10 mouse cellular contexts compared by ENCODE assay signal in the genomic region with DNA sequence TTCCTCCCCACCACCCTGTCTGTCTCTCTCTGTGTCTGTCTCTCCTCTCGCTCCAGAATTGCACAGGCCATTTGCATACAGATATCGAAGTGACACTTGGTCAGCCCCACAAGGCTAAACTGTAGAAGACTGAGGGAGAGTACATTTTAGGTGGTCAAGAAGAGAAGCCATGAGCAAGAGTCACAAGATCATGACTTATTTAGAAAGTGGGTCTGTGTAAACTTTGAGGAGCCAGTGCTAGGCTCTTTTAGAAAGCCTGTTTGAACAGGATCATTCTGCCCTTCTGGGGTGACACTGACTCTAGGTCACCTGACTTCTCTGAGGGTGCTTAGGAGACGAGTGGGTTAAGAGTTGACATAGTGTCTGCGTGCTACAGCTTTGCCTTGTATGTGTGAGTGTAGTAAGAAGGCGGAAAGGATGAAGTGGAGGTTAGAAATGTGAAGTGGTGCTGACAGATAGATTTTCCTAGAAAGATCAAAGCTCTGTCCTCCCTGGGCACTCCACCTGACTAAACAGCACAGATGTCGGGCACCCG. TPM values are rescaled to one million over a fixed set of nuclear protein-coding genes. Genes with fewer than 3 reads are reported as not detected.
DNase-seq lines count a peak whose midpoint lies in the region; ATAC-seq and TF ChIP-seq lines count a peak whose summit lies in the region.
"Had no signal": no experiment of that assay in that cellular context is flagged by ENCODE, and none has a peak within 500 bp of the region (broad histone marks: within the 10 kb centered on the region; RNA-seq: fewer than 3 reads in every experiment).

No protein-coding gene starts in this region.

- no peaks in the 10 kb centered on the region for H3K27me3 ChIP-seq in kidney, embryonic 14.5 days (ENCODE audit: control insufficient read depth, insufficient read depth, low read length)
- H3K27me3 ChIP-seq in forebrain, postnatal 0 days (ENCODE audit: insufficient read depth, low read length), result no peaks in the 10 kb centered on the region
- no peaks in the 10 kb centered on the region for H3K27me3 ChIP-seq in intestine, embryonic 15.5 days (replicated peaks)
- H3K27me3 ChIP-seq in neural tube, embryonic 13.5 days, result no peaks in the 10 kb centered on the region

- 41% methylated on average over 7 of the region's 7 CpGs for WGBS in kidney, embryonic 14.5 days
- 58% methylated on average over 7 of the region's 7 CpGs for WGBS in forebrain, postnatal 0 days
- 51% methylated on average over 7 of the region's 7 CpGs for WGBS in intestine, embryonic 15.5 days
- 65% methylated on average over 7 of the region's 7 CpGs for WGBS in neural tube, embryonic 13.5 days

- peaks cover 8% of the 10 kb centered on the region; the same call in 1 of the 2 replicates for H3K4me1 ChIP-seq in kidney, embryonic 14.5 days (ENCODE audit: control insufficient read depth, insufficient read depth, low read length)
- peaks cover 28% of the 10 kb centered on the region for H3K4me1 ChIP-seq in forebrain, postnatal 0 days (ENCODE audit: insufficient read depth)
- peaks cover 3% of the 10 kb centered on the region; the same call in 1 of the 2 replicates for H3K4me1 ChIP-seq in intestine, embryonic 15.5 days (replicated peaks)
- H3K4me1 ChIP-seq in neural tube, embryonic 13.5 days (replicated peaks), result peaks cover 54% of the 10 kb centered on the region

- no peak overlapping the region; the same call in 1 of the 2 replicates for H3K4me3 ChIP-seq in kidney, embryonic 14.5 days (ENCODE audit: low read length)
- no peak overlapping the region for H3K4me3 ChIP-seq in forebrain, postnatal 0 days (ENCODE audit: low read depth, low read length)
- no peak overlapping the region for H3K4me3 ChIP-seq in intestine, embryonic 15.5 days (replicated peaks)
- H3K4me3 ChIP-seq in neural tube, embryonic 13.5 days, result peak overlapping the region; percentile 14

- no peak for DNase-seq in kidney, adult 8-10 months
- no peak for DNase-seq in forebrain, postnatal 0 days
- no peak for DNase-seq in adrenal gland, postnatal 36 days
- no peak for DNase-seq in layer of hippocampus, adult 18-20 months (ENCODE audit: low spot score in 2 of 2)
- DNase-seq: kidney, postnatal 14 days had no signal

- no peaks in the 10 kb centered on the region for H3K9me3 ChIP-seq in kidney, embryonic 14.5 days (ENCODE audit: control insufficient read depth, low read length)
- no peaks in the 10 kb centered on the region for H3K9me3 ChIP-seq in forebrain, postnatal 0 days (ENCODE audit: low read length)
- no peaks in the 10 kb centered on the region for H3K9me3 ChIP-seq in intestine, embryonic 15.5 days
- no peaks in the 10 kb centered on the region for H3K9me3 ChIP-seq in neural tube, embryonic 13.5 days

- no peak for TF ChIP-seq CTCF in forebrain, postnatal 0 days (IDR thresholded peaks at IDR 0.05; ENCODE audit: low read depth)

- peak; percentile 28; the same call in 1 of the 2 replicates for ATAC-seq in kidney, embryonic 14.5 days (ENCODE audit: low FRiP score, low TSS enrichment)
- peak; percentile 14; the same call in 1 of the 2 replicates for ATAC-seq in forebrain, postnatal 0 days
- peak; percentile 53; the same call in 1 of the 2 replicates for ATAC-seq in intestine, embryonic 15.5 days
- no peak for ATAC-seq in neural tube, embryonic 13.5 days (ENCODE audit: low read depth)

- no peak overlapping the region; the same call in 1 of the 2 replicates for H3K4me2 ChIP-seq in kidney, embryonic 14.5 days (replicated peaks; ENCODE audit: low read depth, low read length)
- H3K4me2 ChIP-seq in forebrain, postnatal 0 days (ENCODE audit: low read depth), result peak overlapping the region; percentile 36; the same call in 1 of the 2 replicates
- H3K4me2 ChIP-seq in intestine, embryonic 15.5 days (replicated peaks), result peak overlapping the region; percentile 44
- H3K4me2 ChIP-seq in neural tube, embryonic 13.5 days, result peak overlapping the region; percentile 46

- no peaks in the 10 kb centered on the region for H3K36me3 ChIP-seq in kidney, embryonic 14.5 days (ENCODE audit: control insufficient read depth, insufficient read depth, low read length)
- H3K36me3 ChIP-seq in forebrain, postnatal 0 days (ENCODE audit: insufficient read depth), result no peaks in the 10 kb centered on the region
- H3K36me3 ChIP-seq in intestine, embryonic 15.5 days, result no peaks in the 10 kb centered on the region
- H3K36me3 ChIP-seq in neural tube, embryonic 13.5 days, result no peaks in the 10 kb centered on the region

- no peak overlapping the region for H3K9ac ChIP-seq in kidney, embryonic 14.5 days (ENCODE audit: low read depth, low read length)
- H3K9ac ChIP-seq in forebrain, postnatal 0 days, result no peak overlapping the region
- H3K9ac ChIP-seq in intestine, embryonic 15.5 days, result no peak overlapping the region
- peak overlapping the region; percentile 57; the same call in 1 of the 2 replicates for H3K9ac ChIP-seq in neural tube, embryonic 13.5 days

- H3K27ac ChIP-seq in kidney, embryonic 14.5 days (ENCODE audit: low read depth, low read length), result no peak overlapping the region
- peak overlapping the region; percentile 70 for H3K27ac ChIP-seq in forebrain, postnatal 0 days (ENCODE audit: low read depth, low read length)
- no peak overlapping the region for H3K27ac ChIP-seq in intestine, embryonic 15.5 days
- peak overlapping the region; percentile 82 for H3K27ac ChIP-seq in neural tube, embryonic 13.5 days (replicated peaks)
- H3K27ac ChIP-seq: macrophage had no signal

RNA-seq across cellular contexts. Expression of gene Slain1, which starts 30.3 kb away (rescaled TPM):
- 4.0 and 5.8 TPM in 2 replicates for polyA plus RNA-seq in kidney, embryonic 14.5 days (2014; fragmentation: Nextera tagmentation; extraction: Ambion mirVana)
- total RNA-seq in forebrain, postnatal 0 days (2014; rRNA removed), result 100 and 104 TPM in 2 replicates
- polyA plus RNA-seq in forebrain, postnatal 0 days (2015; fragmentation: Nextera tagmentation; extraction: Ambion mirVana), result 42.6 and 44.2 TPM in 2 replicates
- polyA plus RNA-seq in intestine, embryonic 15.5 days (2015; fragmentation: Nextera tagmentation; extraction: Ambion mirVana), result 2.5 and 3.3 TPM in 2 replicates
- polyA plus RNA-seq in neural tube, embryonic 13.5 days (2015; fragmentation: Nextera tagmentation; extraction: Ambion mirVana), result 14.7 and 15.2 TPM in 2 replicates
- 1 to 10 TPM; 2.0 to 2.3 TPM for total RNA-seq in adrenal gland, postnatal 36 days (2021)
- 10 to 100 TPM; 58.8 to 62.7 TPM for total RNA-seq in layer of hippocampus, adult 18-20 months (2021)
- total RNA-seq: MEL had no signal

Comparison
In these comparisons a context has a peak if more than half of its experiments do, and no peak if none do; other contexts are left out.
1. H3K27ac ChIP-seq: peak in forebrain, postnatal 0 days (single experiment) and neural tube, embryonic 13.5 days (single experiment); none in kidney, embryonic 14.5 days (single experiment) and intestine, embryonic 15.5 days (single experiment).